Mouse (Mus musculus) forebrain, postnatal 0 days (tissue): ENCODE data around the gene Cpne6. TPM values are rescaled to one million over a fixed set of nuclear protein-coding genes. Genes with fewer than 3 reads are reported as not detected.

Source experiments
- ATAC-seq: fragments of 200-750 bp; cut with Nextera tagmentation; 2 replicates; pipeline ENCODE4 v1.8.0; 2017; ENCODE audit warnings: mild to moderate bottlenecking, moderate library complexity
- DNase-seq: peaks from one replicate; pipeline ENCODE4 v3.0.0-alpha.2; 2015
- H3K27ac ChIP-seq: fragments of 300-500 bp; sonication (generic); 2 replicates; pipeline ENCODE4 v1.5.1; 2014; ENCODE audit warnings: low read depth, mild to moderate bottlenecking, antibody characterized with exemption, low read length, moderate library complexity, mixed read lengths
- H3K27me3 ChIP-seq: fragments of 300-500 bp; sonication (generic); 2 replicates; pipeline ENCODE4 v1.6.1; 2014; ENCODE audit warnings: mild to moderate bottlenecking, low read length, mixed read lengths; ENCODE audit not compliant: insufficient read depth
- H3K36me3 ChIP-seq: fragments of 300-500 bp; sonication (generic); 2 replicates; pipeline ENCODE4 v1.6.1; 2014; ENCODE audit warnings: mild to moderate bottlenecking, moderate library complexity; ENCODE audit not compliant: insufficient read depth
- H3K4me1 ChIP-seq: fragments of 300-500 bp; sonication (generic); 2 replicates; pipeline ENCODE4 v1.6.1; 2014; ENCODE audit warnings: antibody characterized with exemption; ENCODE audit not compliant: insufficient read depth
- H3K4me2 ChIP-seq: fragments of 300-500 bp; sonication (generic); 2 replicates; pipeline ENCODE4 v1.6.1; 2014; ENCODE audit warnings: low read depth, mild to moderate bottlenecking, moderate library complexity
- H3K4me3 ChIP-seq: fragments of 300-500 bp; sonication (generic); 2 replicates; pipeline ENCODE4 v1.5.1; 2014; ENCODE audit warnings: low read depth, low read length, mixed read lengths
- H3K9ac ChIP-seq: fragments of 300-500 bp; sonication (generic); 2 replicates; pipeline ENCODE4 v1.6.1; 2014; ENCODE audit warnings: mild to moderate bottlenecking
- H3K9me3 ChIP-seq: fragments of 300-500 bp; sonication (generic); 2 replicates; pipeline ENCODE4 v1.6.1; 2016; ENCODE audit warnings: low read length
- CTCF ChIP-seq: sonication (generic); IDR thresholded peaks from 2 replicates; pipeline ENCODE4 v1.5.1; 2016; ENCODE audit warnings: antibody characterized with exemption, control low read depth, low read depth
- WGBS: fragments of 180-500 bp; shearing (Covaris S2); extraction: QIAGEN DNeasy Blood & Tissue Kit; methylation state at CpG from one replicate; pipeline ENCODE4 v1.1.7; 2014; 5-methylcytosine and 5-hydroxymethylcytosine counted together
- polyA plus RNA-seq: library from polyadenylated mRNA; unstranded; fragments of >200 nt; fragmentation: Nextera tagmentation; extraction: Ambion mirVana; gene quantifications from 2 replicates; pipeline ENCODE4 v1.2.1, GENCODE M21; 2015
- total RNA-seq: library from RNA; depleted of rRNA; stranded (reverse); fragments of >200 nt; gene quantifications from 2 replicates; pipeline ENCODE4 v1.2.3, GENCODE M21; 2014

The Cpne6 gene
- total and polyA plus RNA-seq, 2 experiments from 2014 or later: 39.6 to 48.7 TPM

- Histone ChIP-seq H3K36me3 (no peaks in the 10 kb centered on the region), H3K4me3 (no peak overlapping the region), H3K4me2 (no peak overlapping the region), H3K27me3 (no peaks in the 10 kb centered on the region), H3K9me3 (no peaks in the 10 kb centered on the region), H3K27ac (no peak overlapping the region), H3K4me1 (no peaks in the 10 kb centered on the region), H3K9ac (no peak overlapping the region)
- TF ChIP-seq CTCF: no peak
- WGBS: 92% methylated on average over 4 of the region's 4 CpGs
- ATAC-seq (no peak), DNase-seq (no peak)
Measured at GRCm38 (mm10) chr14:55515846-55516245, 5.6 kb downstream of the Cpne6 start.

GRCm38 (mm10) chr14:55518897-55519296 lies 8.7 kb downstream of the Cpne6 start:
- H3K9me3 ChIP-seq: no peaks in the 10 kb centered on the region
- H3K9ac ChIP-seq: no peak overlapping the region
- H3K4me2 ChIP-seq: no peak overlapping the region
- no peaks in the 10 kb centered on the region for H3K36me3 ChIP-seq
- 42% methylated on average over 2 of the region's 2 CpGs for WGBS
- H3K4me1 ChIP-seq: no peaks in the 10 kb centered on the region
- DNase-seq (peak; percentile 24), ATAC-seq (peak; percentile 44)
- no peaks in the 10 kb centered on the region for H3K27me3 ChIP-seq
- TF ChIP-seq CTCF: no peak
- no peak overlapping the region for H3K27ac ChIP-seq
- no peak overlapping the region for H3K4me3 ChIP-seq

GRCm38 (mm10) chr14:55519604-55520003 lies 9.4 kb downstream of the Cpne6 start:
- H3K4me2 ChIP-seq: no peak overlapping the region; the same call in 1 of the 2 replicates
- ATAC-seq: no peak
- WGBS: 75% methylated on average over 4 of the region's 4 CpGs
- no peaks in the 10 kb centered on the region for H3K9me3 ChIP-seq
- no peak overlapping the region for H3K4me3 ChIP-seq
- no peaks in the 10 kb centered on the region for H3K4me1 ChIP-seq
- no peak overlapping the region for H3K27ac ChIP-seq
- no peaks in the 10 kb centered on the region for H3K36me3 ChIP-seq
- TF ChIP-seq CTCF: peak; percentile 31
- no peaks in the 10 kb centered on the region for H3K27me3 ChIP-seq
- H3K9ac ChIP-seq: no peak overlapping the region
- no peak for DNase-seq

GRCm38 (mm10) chr14:55520451-55521361 lies 10.5 kb downstream of the Cpne6 start:
- peak; percentile 79 for ATAC-seq
- Histone ChIP-seq H3K9ac (peak overlapping the region; percentile 60), H3K9me3 (no peaks in the 10 kb centered on the region), H3K27me3 (no peaks in the 10 kb centered on the region), H3K4me2 (peak overlapping the region; percentile 94), H3K4me3 (peak overlapping the region; percentile 52), H3K36me3 (no peaks in the 10 kb centered on the region), H3K27ac (peak overlapping the region; percentile 66), H3K4me1 (no peaks in the 10 kb centered on the region)
- DNase-seq: peak; percentile 63
- 3% methylated on average over 60 of the region's 61 CpGs for WGBS
- peak; percentile 52 for TF ChIP-seq CTCF

- no peak overlapping the region for H3K4me3 ChIP-seq
- no peak overlapping the region for H3K27ac ChIP-seq
- ATAC-seq (no peak), DNase-seq (no peak)
- no peaks in the 10 kb centered on the region for H3K27me3 ChIP-seq
- H3K9me3 ChIP-seq: no peaks in the 10 kb centered on the region
- 41% methylated on average over 4 of the region's 4 CpGs for WGBS
- H3K9ac ChIP-seq: no peak overlapping the region
- H3K4me1 ChIP-seq: no peaks in the 10 kb centered on the region
- H3K4me2 ChIP-seq: no peak overlapping the region
- H3K36me3 ChIP-seq: no peaks in the 10 kb centered on the region
- TF ChIP-seq CTCF: no peak
Measured at GRCm38 (mm10) chr14:55524062-55524461, 13.8 kb downstream of the Cpne6 start.

GRCm38 (mm10) chr14:55524785-55525184 lies 14.5 kb downstream of the Cpne6 start, which contains the start of gene Nrl:
Gene Nrl (minus strand): TSS chr14:55524981.
- DNase-seq: no peak
- no peaks in the 10 kb centered on the region for H3K9me3 ChIP-seq
- H3K27me3 ChIP-seq: no peaks in the 10 kb centered on the region
- H3K9ac ChIP-seq: no peak within 1 kb of the TSS
- no peak for TF ChIP-seq CTCF
- 39% methylated on average over 8 of the region's 8 CpGs for WGBS
- no peak for ATAC-seq
- no peak within 1 kb of the TSS for H3K27ac ChIP-seq
- H3K4me1 ChIP-seq: no peaks in the 10 kb centered on the region
- H3K4me2 ChIP-seq: no peak within 1 kb of the TSS
- H3K36me3 ChIP-seq: no peaks in the 10 kb centered on the region
- no peak within 1 kb of the TSS for H3K4me3 ChIP-seq

GRCm38 (mm10) chr14:55526674-55527073 lies 16.4 kb downstream of the Cpne6 start:
- Histone ChIP-seq H3K27ac (no peak overlapping the region), H3K4me2 (no peak overlapping the region), H3K9ac (no peak overlapping the region), H3K27me3 (no peaks in the 10 kb centered on the region), H3K4me1 (no peaks in the 10 kb centered on the region), H3K9me3 (no peaks in the 10 kb centered on the region), H3K36me3 (no peaks in the 10 kb centered on the region), H3K4me3 (no peak overlapping the region)
- no peak for ATAC-seq
- no peak for DNase-seq
- TF ChIP-seq CTCF: no peak
- whole genome bisulfite sequencing: 88% methylated on average over 2 of the region's 2 CpGs
